Mouse (Mus musculus) hindbrain, embryonic 13.5 days (tissue): ENCODE results near the gene Kti12. TPM values are rescaled to one million over a fixed set of nuclear protein-coding genes. Genes with fewer than 3 reads are reported as not detected.

Experiments used
- ATAC-seq: fragments of 200-750 bp; cut with Nextera tagmentation; 2 replicates; pipeline ENCODE4 v1.8.0; 2017; ENCODE audit warnings: moderate TSS enrichment; ENCODE audit not compliant: low FRiP score
- H3K27ac ChIP-seq: fragments of 300-500 bp; sonication (generic); 2 replicates; pipeline ENCODE4 v1.5.1; 2015; ENCODE audit warnings: inconsistent platforms, mild to moderate bottlenecking, moderate library complexity
- H3K27me3 ChIP-seq: fragments of 300-500 bp; sonication (generic); 2 replicates; pipeline ENCODE4 v1.6.1; 2015; ENCODE audit warnings: mild to moderate bottlenecking, inconsistent platforms
- H3K36me3 ChIP-seq: fragments of 300-500 bp; sonication (generic); 2 replicates; pipeline ENCODE4 v1.6.1; 2015; ENCODE audit warnings: mild to moderate bottlenecking, inconsistent platforms
- H3K4me1 ChIP-seq: fragments of 300-500 bp; sonication (generic); replicated peaks from 2 replicates; pipeline ENCODE4 v1.6.1; 2015; ENCODE audit warnings: inconsistent platforms
- H3K4me2 ChIP-seq: fragments of 300-500 bp; sonication (generic); 2 replicates; pipeline ENCODE4 v1.6.1; 2015; ENCODE audit warnings: inconsistent platforms, mild to moderate bottlenecking, moderate library complexity
- H3K4me3 ChIP-seq: fragments of 300-500 bp; sonication (generic); 2 replicates; pipeline ENCODE4 v1.5.1; 2015; ENCODE audit warnings: mild to moderate bottlenecking, inconsistent platforms
- H3K9ac ChIP-seq: fragments of 300-500 bp; sonication (generic); 2 replicates; pipeline ENCODE4 v1.6.1; 2015; ENCODE audit warnings: mild to moderate bottlenecking, inconsistent platforms
- H3K9me3 ChIP-seq: fragments of 300-500 bp; sonication (generic); 2 replicates; pipeline ENCODE4 v1.6.1; 2016; ENCODE audit warnings: inconsistent platforms
- WGBS: fragments of 180-500 bp; shearing (Covaris S2); methylation state at CpG from one replicate; pipeline ENCODE4 v1.1.7; 2015; 5-methylcytosine and 5-hydroxymethylcytosine counted together
- polyA plus RNA-seq: library from polyadenylated mRNA; unstranded; fragments of >200 nt; fragmentation: Nextera tagmentation; extraction: Ambion mirVana; gene quantifications from 2 replicates; pipeline ENCODE4 v1.2.1, GENCODE M21; 2015

Kti12 gene
- polyA plus RNA-seq, 1 experiment from 2014 or later = 28.3 TPM

GRCm38 (mm10) chr4:108834115-108834970, 13.2 kb upstream of the Kti12 start, which contains the start of gene Txndc12:
Gene Txndc12 (plus strand): TSS chr4:108834601.
- H3K27ac ChIP-seq = peak within 1 kb of the TSS; percentile 100
- peaks cover 52% of the 10 kb centered on the region for H3K4me1 ChIP-seq
- peak within 1 kb of the TSS; percentile 81 for H3K4me3 ChIP-seq
- no peaks in the 10 kb centered on the region for H3K9me3 ChIP-seq
- peak within 1 kb of the TSS; percentile 99 for H3K9ac ChIP-seq
- no peaks in the 10 kb centered on the region for H3K27me3 ChIP-seq
- peak; percentile 84 for ATAC-seq
- peak within 1 kb of the TSS; percentile 88 for H3K4me2 ChIP-seq
- peaks cover 5% of the 10 kb centered on the region; the same call in 1 of the 2 replicates for H3K36me3 ChIP-seq
- WGBS = under 1% methylated on average over 34 of the region's 34 CpGs

- Histone ChIP-seq H3K4me1 (peaks cover 51% of the 10 kb centered on the region), H3K27ac (peak overlapping the region; percentile 100), H3K4me2 (peak overlapping the region; percentile 88), H3K27me3 (no peaks in the 10 kb centered on the region), H3K9me3 (no peaks in the 10 kb centered on the region), H3K4me3 (peak overlapping the region; percentile 81), H3K9ac (peak overlapping the region; percentile 80), H3K36me3 (peaks cover 3% of the 10 kb centered on the region; the same call in 1 of the 2 replicates)
- WGBS = under 1% methylated on average over 15 of the region's 15 CpGs
- no peak for ATAC-seq
Observed at GRCm38 (mm10) chr4:108834971-108835311, 12.6 kb upstream of the Kti12 start.

GRCm38 (mm10) chr4:108835496-108835895, 12.1 kb upstream of the Kti12 start:
- H3K4me2 ChIP-seq = peak overlapping the region; percentile 88
- H3K9ac ChIP-seq = peak overlapping the region; percentile 80
- H3K27me3 ChIP-seq = no peaks in the 10 kb centered on the region
- H3K4me3 ChIP-seq = peak overlapping the region; percentile 81
- 64% methylated on average over 3 of the region's 3 CpGs for WGBS
- H3K36me3 ChIP-seq = 0 out of 2 replicates have a peak, but pooled peaks cover 3% of the 10 kb centered on the region
- H3K4me1 ChIP-seq = peaks cover 46% of the 10 kb centered on the region
- ATAC-seq = no peak
- no peaks in the 10 kb centered on the region for H3K9me3 ChIP-seq
- peak overlapping the region; percentile 100; the same call in 1 of the 2 replicates for H3K27ac ChIP-seq

- WGBS = 86% methylated on average over 4 of the region's 4 CpGs
- H3K27me3 ChIP-seq = no peaks in the 10 kb centered on the region
- H3K36me3 ChIP-seq = peaks cover 3% of the 10 kb centered on the region; the same call in 1 of the 2 replicates
- peaks cover 29% of the 10 kb centered on the region for H3K4me1 ChIP-seq
- H3K9ac ChIP-seq = 0 out of 2 replicates have a peak overlapping the region, but pooled peaks have one; percentile 3
- no peak overlapping the region for H3K27ac ChIP-seq
- H3K4me3 ChIP-seq = no peak overlapping the region
- no peaks in the 10 kb centered on the region for H3K9me3 ChIP-seq
- no peak overlapping the region for H3K4me2 ChIP-seq
- no peak for ATAC-seq
Observed at GRCm38 (mm10) chr4:108838031-108838430, 9.6 kb upstream of the Kti12 start.

GRCm38 (mm10) chr4:108841920-108842578, 5.5 kb upstream of the Kti12 start:
- H3K4me2 ChIP-seq = no peak overlapping the region
- WGBS = 89% methylated on average over 7 of the region's 7 CpGs
- no peak overlapping the region for H3K27ac ChIP-seq
- H3K9ac ChIP-seq = no peak overlapping the region
- no peak overlapping the region for H3K4me3 ChIP-seq
- no peak for ATAC-seq
- H3K4me1 ChIP-seq = peaks cover 15% of the 10 kb centered on the region
- no peaks in the 10 kb centered on the region for H3K9me3 ChIP-seq
- peaks cover 3% of the 10 kb centered on the region; the same call in 1 of the 2 replicates for H3K36me3 ChIP-seq
- H3K27me3 ChIP-seq = no peaks in the 10 kb centered on the region

GRCm38 (mm10) chr4:108843336-108843735, 4.2 kb upstream of the Kti12 start:
- no peaks in the 10 kb centered on the region for H3K27me3 ChIP-seq
- H3K9me3 ChIP-seq = no peaks in the 10 kb centered on the region
- H3K36me3 ChIP-seq = peaks cover 3% of the 10 kb centered on the region; the same call in 1 of the 2 replicates
- no peak overlapping the region for H3K4me2 ChIP-seq
- H3K27ac ChIP-seq = no peak overlapping the region; the same call in 1 of the 2 replicates
- ATAC-seq = no peak
- H3K4me1 ChIP-seq = peaks cover 12% of the 10 kb centered on the region
- no peak overlapping the region for H3K4me3 ChIP-seq
- H3K9ac ChIP-seq = no peak overlapping the region

- no peak overlapping the region for H3K27ac ChIP-seq
- no peak overlapping the region for H3K4me2 ChIP-seq
- peaks cover 30% of the 10 kb centered on the region for H3K4me1 ChIP-seq
- H3K36me3 ChIP-seq = 0 out of 2 replicates have a peak, but pooled peaks cover 3% of the 10 kb centered on the region
- no peaks in the 10 kb centered on the region for H3K9me3 ChIP-seq
- WGBS = 92% methylated on average over 5 of the region's 5 CpGs
- H3K9ac ChIP-seq = no peak overlapping the region
- H3K4me3 ChIP-seq = no peak overlapping the region
- ATAC-seq = no peak
- H3K27me3 ChIP-seq = no peaks in the 10 kb centered on the region
Observed at GRCm38 (mm10) chr4:108845824-108846569, 1.6 kb upstream of the Kti12 start.

GRCm38 (mm10) chr4:108848505-108848848, 892 bp downstream of the Kti12 start, which contains the start of gene A730015C16Rik:
Gene A730015C16Rik (minus strand): TSS chr4:108848619.
- no peaks in the 10 kb centered on the region for H3K9me3 ChIP-seq
- H3K36me3 ChIP-seq = peaks cover 11% of the 10 kb centered on the region
- H3K27me3 ChIP-seq = no peaks in the 10 kb centered on the region
- peak within 1 kb of the TSS; percentile 99 for H3K4me2 ChIP-seq
- H3K9ac ChIP-seq = peak within 1 kb of the TSS; percentile 86
- peak; percentile 14; the same call in 1 of the 2 replicates for ATAC-seq
- H3K4me1 ChIP-seq = peaks cover 31% of the 10 kb centered on the region
- peak within 1 kb of the TSS; percentile 96 for H3K4me3 ChIP-seq
- H3K27ac ChIP-seq = peak within 1 kb of the TSS; percentile 88
- 10% methylated on average over 20 of the region's 20 CpGs for WGBS

GRCm38 (mm10) chr4:108866806-108867205, 19.2 kb downstream of the Kti12 start:
- peaks cover 30% of the 10 kb centered on the region for H3K36me3 ChIP-seq
- H3K4me3 ChIP-seq = no peak overlapping the region
- H3K27me3 ChIP-seq = no peaks in the 10 kb centered on the region
- H3K4me1 ChIP-seq = no peaks in the 10 kb centered on the region
- 85% methylated on average over 7 of the region's 7 CpGs for WGBS
- H3K27ac ChIP-seq = no peak overlapping the region
- no peak overlapping the region for H3K4me2 ChIP-seq
- no peak overlapping the region for H3K9ac ChIP-seq
- no peaks in the 10 kb centered on the region for H3K9me3 ChIP-seq
- ATAC-seq = no peak

GRCm38 (mm10) chr4:108869730-108870374, 22.3 kb downstream of the Kti12 start:
- no peak overlapping the region for H3K9ac ChIP-seq
- H3K27me3 ChIP-seq = no peaks in the 10 kb centered on the region
- H3K4me3 ChIP-seq = no peak overlapping the region
- H3K27ac ChIP-seq = no peak overlapping the region
- ATAC-seq = peak; percentile 91
- 38% methylated on average over 10 of the region's 10 CpGs for WGBS
- H3K36me3 ChIP-seq = peaks cover under 1% of the 10 kb centered on the region
- H3K4me1 ChIP-seq = no peaks in the 10 kb centered on the region
- no peak overlapping the region for H3K4me2 ChIP-seq
- H3K9me3 ChIP-seq = no peaks in the 10 kb centered on the region

GRCm38 (mm10) chr4:108873746-108874145, 26.2 kb downstream of the Kti12 start:
- Histone ChIP-seq H3K36me3 (no peaks in the 10 kb centered on the region), H3K4me3 (no peak overlapping the region), H3K27me3 (no peaks in the 10 kb centered on the region), H3K4me1 (no peaks in the 10 kb centered on the region), H3K4me2 (no peak overlapping the region), H3K9me3 (no peaks in the 10 kb centered on the region), H3K27ac (no peak overlapping the region), H3K9ac (no peak overlapping the region)
- no peak for ATAC-seq
- 94% methylated on average over 5 of the region's 5 CpGs for WGBS
